Mouse (Mus musculus) hindbrain, embryonic 15.5 days (tissue): ENCODE measurements around the gene Tyk2. TPM values are rescaled to one million over a fixed set of nuclear protein-coding genes. Genes with fewer than 3 reads are reported as not detected.

Experiments
- ATAC-seq: fragments of 200-750 bp; cut with Nextera tagmentation; 2 replicates; pipeline ENCODE4 v1.8.0; 2017; ENCODE audit warnings: low read depth, moderate number of reproducible peaks, moderate TSS enrichment; ENCODE audit not compliant: low FRiP score
- H3K27ac ChIP-seq: fragments of 300-500 bp; sonication (generic); replicated peaks from 2 replicates; pipeline ENCODE4 v1.5.1; 2015; ENCODE audit warnings: mild to moderate bottlenecking, inconsistent platforms
- H3K27me3 ChIP-seq: fragments of 300-500 bp; sonication (generic); 2 replicates; pipeline ENCODE4 v1.6.1; 2015; ENCODE audit warnings: control low read depth, inconsistent platforms
- H3K36me3 ChIP-seq: fragments of 300-500 bp; sonication (generic); 2 replicates; pipeline ENCODE4 v1.6.1; 2015; ENCODE audit warnings: control low read depth, inconsistent platforms
- H3K4me1 ChIP-seq: fragments of 300-500 bp; sonication (generic); replicated peaks from 2 replicates; pipeline ENCODE4 v1.6.1; 2015; ENCODE audit warnings: control low read depth, inconsistent platforms
- H3K4me2 ChIP-seq: fragments of 300-500 bp; sonication (generic); 2 replicates; pipeline ENCODE4 v1.6.1; 2015; ENCODE audit warnings: moderate library complexity, mild to moderate bottlenecking, inconsistent platforms
- H3K4me3 ChIP-seq: fragments of 300-500 bp; sonication (generic); 2 replicates; pipeline ENCODE4 v1.5.1; 2015; ENCODE audit warnings: mild to moderate bottlenecking, inconsistent platforms
- H3K9ac ChIP-seq: fragments of 300-500 bp; sonication (generic); 2 replicates; pipeline ENCODE4 v1.6.1; 2015; ENCODE audit warnings: inconsistent platforms
- H3K9me3 ChIP-seq: fragments of 300-500 bp; sonication (generic); 2 replicates; pipeline ENCODE4 v1.6.1; 2016; ENCODE audit warnings: control low read depth, inconsistent platforms
- WGBS: fragments of 180-500 bp; shearing (Covaris S2); methylation state at CpG from one replicate; pipeline ENCODE4 v1.1.7; 2015; 5-methylcytosine and 5-hydroxymethylcytosine counted together
- polyA plus RNA-seq: library from polyadenylated mRNA; unstranded; fragments of >200 nt; fragmentation: Nextera tagmentation; extraction: Ambion mirVana; gene quantifications from 2 replicates; pipeline ENCODE4 v1.2.1, GENCODE M21; 2015

Tyk2 gene
- polyA plus RNA-seq, 1 experiment from 2014 or later, result 11.3 TPM

GRCm38 (mm10) chr9:21164072-21164471 is 33.0 kb upstream of the Tyk2 start:
- H3K36me3 ChIP-seq, result no peaks in the 10 kb centered on the region
- H3K27ac ChIP-seq, result no peak overlapping the region
- H3K9me3 ChIP-seq, result no peaks in the 10 kb centered on the region
- peak overlapping the region; percentile 59 for H3K4me2 ChIP-seq
- H3K9ac ChIP-seq, result no peak overlapping the region
- peaks cover 52% of the 10 kb centered on the region for H3K27me3 ChIP-seq
- under 1% methylated on average over 26 of the region's 26 CpGs for WGBS
- peak overlapping the region; percentile 49 for H3K4me3 ChIP-seq
- ATAC-seq, result no peak
- H3K4me1 ChIP-seq, result peaks cover 36% of the 10 kb centered on the region

- H3K9ac ChIP-seq, result no peak overlapping the region
- no peak overlapping the region for H3K27ac ChIP-seq
- H3K4me1 ChIP-seq, result peaks cover 36% of the 10 kb centered on the region
- H3K9me3 ChIP-seq, result no peaks in the 10 kb centered on the region
- no peak for ATAC-seq
- H3K4me3 ChIP-seq, result no peak overlapping the region
- peaks cover 52% of the 10 kb centered on the region for H3K27me3 ChIP-seq
- peak overlapping the region; percentile 59 for H3K4me2 ChIP-seq
- H3K36me3 ChIP-seq, result no peaks in the 10 kb centered on the region
- 39% methylated on average over 11 of the region's 11 CpGs for WGBS
Observed at GRCm38 (mm10) chr9:21163086-21164050, 32.3 kb upstream of the Tyk2 start.

DNA sequence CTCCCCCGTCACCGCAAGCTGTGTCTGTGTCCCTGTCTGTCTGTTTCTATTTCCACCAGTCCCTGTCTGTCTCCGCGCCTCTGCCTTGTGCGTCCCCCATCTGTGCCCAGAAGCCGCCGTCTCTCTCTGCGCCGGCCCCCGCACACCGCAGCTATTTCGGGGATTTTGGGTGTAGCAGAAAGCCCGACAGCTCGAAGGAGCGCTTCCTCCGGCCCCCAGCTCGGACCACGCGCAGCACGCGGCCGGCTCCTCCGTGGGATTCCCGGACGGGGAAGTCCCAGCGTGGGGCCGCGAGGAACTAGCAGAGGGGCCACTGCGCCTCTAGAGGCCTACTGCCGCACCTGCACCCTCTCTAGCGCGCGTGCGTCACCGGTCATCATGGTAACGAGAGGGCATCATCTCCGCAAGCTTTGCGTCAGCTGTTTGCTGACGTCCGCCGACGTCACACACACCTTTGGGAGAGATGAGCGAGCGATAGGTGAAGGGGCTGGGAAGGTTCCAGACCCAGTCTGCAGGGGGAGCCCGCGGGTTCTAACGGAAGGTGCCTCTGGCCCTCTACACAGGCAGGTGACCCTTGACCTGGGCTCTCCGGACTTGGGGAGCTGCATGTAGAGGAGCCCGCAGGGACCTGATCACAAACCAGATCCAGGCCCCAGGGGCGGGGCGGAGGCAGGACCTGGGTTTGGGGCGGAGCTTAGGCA is 30.3 kb upstream of the Tyk2 start:
- peak overlapping the region; percentile 56 for H3K9ac ChIP-seq
- H3K4me2 ChIP-seq, result peak overlapping the region; percentile 80
- H3K4me1 ChIP-seq, result peaks cover 27% of the 10 kb centered on the region
- peak overlapping the region; percentile 48 for H3K4me3 ChIP-seq
- peaks cover 40% of the 10 kb centered on the region for H3K27me3 ChIP-seq
- WGBS, result under 1% methylated on average over 52 of the region's 52 CpGs
- H3K36me3 ChIP-seq, result no peaks in the 10 kb centered on the region
- peak overlapping the region; percentile 20; the same call in 1 of the 2 replicates for H3K27ac ChIP-seq
- no peaks in the 10 kb centered on the region for H3K9me3 ChIP-seq
- ATAC-seq, result peak; percentile 47

DNA sequence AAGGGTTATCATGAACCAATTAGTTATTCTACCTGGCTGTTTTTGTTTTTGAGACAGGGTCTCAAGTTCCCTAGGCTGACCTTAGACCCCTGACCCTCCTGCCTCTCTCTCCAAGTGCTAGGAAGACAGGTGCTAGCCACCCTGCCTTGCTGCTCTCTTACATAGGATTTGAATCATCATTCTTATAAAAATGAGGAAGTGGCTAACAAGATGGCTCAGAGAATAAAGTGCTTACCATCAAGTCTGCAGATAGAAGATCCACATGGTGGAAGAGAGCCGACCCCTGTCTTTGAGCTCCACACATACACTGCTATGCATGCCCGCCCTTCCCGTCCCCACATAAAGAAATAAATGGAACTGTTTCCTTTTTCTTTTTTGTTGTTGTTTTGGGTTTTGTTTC is 23.7 kb upstream of the Tyk2 start:
- no peak overlapping the region for H3K4me2 ChIP-seq
- 94% methylated on average over 3 of the region's 3 CpGs for WGBS
- no peak for ATAC-seq

DNA sequence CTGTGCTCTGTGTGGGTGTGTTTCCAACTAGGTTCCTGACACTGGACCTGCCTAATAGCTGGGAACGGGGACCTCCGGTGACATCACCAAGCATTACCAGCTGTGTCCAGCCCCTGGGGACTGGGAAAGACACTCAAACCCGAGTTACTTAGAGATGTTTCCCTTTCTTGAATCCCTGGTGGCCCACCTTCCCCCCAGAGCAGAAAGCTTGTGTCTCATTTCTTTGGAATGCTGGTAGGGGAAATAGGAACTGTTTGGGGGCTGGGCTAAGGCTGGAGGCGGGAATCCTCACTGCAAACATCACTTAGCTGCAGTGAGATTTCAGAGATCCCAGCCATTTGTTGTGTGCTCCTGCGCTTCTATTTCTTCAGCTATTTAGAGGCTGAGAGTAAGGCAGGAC is 22.8 kb upstream of the Tyk2 start:
- Histone ChIP-seq H3K4me2 (peak overlapping the region; percentile 52), H3K36me3 (no peaks in the 10 kb centered on the region), H3K4me1 (peaks cover 15% of the 10 kb centered on the region), H3K27ac (no peak overlapping the region), H3K9ac (peak overlapping the region; percentile 5; the same call in 1 of the 2 replicates), H3K9me3 (no peaks in the 10 kb centered on the region), H3K27me3 (no peaks in the 10 kb centered on the region), H3K4me3 (peak overlapping the region; percentile 23; the same call in 1 of the 2 replicates)
- 20% methylated on average over 5 of the region's 5 CpGs for WGBS
- no peak for ATAC-seq

More for the DNA sequence above, 23.7 kb upstream of the Tyk2 start:
- H3K4me1 ChIP-seq, result peaks cover 10% of the 10 kb centered on the region
- no peak overlapping the region for H3K4me3 ChIP-seq
- no peaks in the 10 kb centered on the region for H3K9me3 ChIP-seq
- H3K36me3 ChIP-seq, result no peaks in the 10 kb centered on the region
- no peak overlapping the region for H3K9ac ChIP-seq
- H3K27ac ChIP-seq, result no peak overlapping the region
- no peaks in the 10 kb centered on the region for H3K27me3 ChIP-seq

DNA sequence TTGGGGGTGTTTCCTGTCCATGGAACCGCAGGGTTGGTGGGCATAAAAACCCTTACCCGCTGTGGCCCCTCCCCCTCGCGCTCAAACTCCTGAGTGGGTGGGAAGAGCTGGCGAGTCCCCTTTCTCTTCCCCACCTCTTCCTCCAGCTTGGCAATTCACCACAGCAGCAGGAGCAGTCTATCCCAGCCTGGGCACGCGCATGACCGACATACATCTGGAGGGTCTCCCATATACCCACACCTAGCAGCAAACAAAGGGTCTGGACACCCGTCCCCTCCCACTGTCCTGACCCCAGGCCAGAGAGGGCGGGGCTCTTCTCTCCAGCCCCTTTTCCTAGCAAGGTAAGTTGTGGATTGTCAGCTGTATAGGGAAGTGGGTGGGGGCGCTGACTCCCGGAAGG is 22.3 kb upstream of the Tyk2 start:
- Histone ChIP-seq H3K9ac (peak overlapping the region; percentile 5; the same call in 1 of the 2 replicates), H3K9me3 (no peaks in the 10 kb centered on the region), H3K27me3 (no peaks in the 10 kb centered on the region), H3K36me3 (no peaks in the 10 kb centered on the region), H3K27ac (no peak overlapping the region), H3K4me3 (peak overlapping the region; percentile 23), H3K4me1 (peaks cover 20% of the 10 kb centered on the region), H3K4me2 (peak overlapping the region; percentile 52)
- 9% methylated on average over 12 of the region's 12 CpGs for WGBS
- ATAC-seq, result no peak

- Histone ChIP-seq H3K9me3 (no peaks in the 10 kb centered on the region), H3K4me1 (peaks cover 26% of the 10 kb centered on the region), H3K27ac (no peak overlapping the region), H3K4me2 (peak overlapping the region; percentile 52), H3K4me3 (peak overlapping the region; percentile 23), H3K27me3 (no peaks in the 10 kb centered on the region), H3K36me3 (no peaks in the 10 kb centered on the region), H3K9ac (no peak overlapping the region)
- no peak for ATAC-seq
- 2% methylated on average over 11 of the region's 11 CpGs for WGBS
Observed at GRCm38 (mm10) chr9:21152715-21153114, 21.7 kb upstream of the Tyk2 start.

DNA sequence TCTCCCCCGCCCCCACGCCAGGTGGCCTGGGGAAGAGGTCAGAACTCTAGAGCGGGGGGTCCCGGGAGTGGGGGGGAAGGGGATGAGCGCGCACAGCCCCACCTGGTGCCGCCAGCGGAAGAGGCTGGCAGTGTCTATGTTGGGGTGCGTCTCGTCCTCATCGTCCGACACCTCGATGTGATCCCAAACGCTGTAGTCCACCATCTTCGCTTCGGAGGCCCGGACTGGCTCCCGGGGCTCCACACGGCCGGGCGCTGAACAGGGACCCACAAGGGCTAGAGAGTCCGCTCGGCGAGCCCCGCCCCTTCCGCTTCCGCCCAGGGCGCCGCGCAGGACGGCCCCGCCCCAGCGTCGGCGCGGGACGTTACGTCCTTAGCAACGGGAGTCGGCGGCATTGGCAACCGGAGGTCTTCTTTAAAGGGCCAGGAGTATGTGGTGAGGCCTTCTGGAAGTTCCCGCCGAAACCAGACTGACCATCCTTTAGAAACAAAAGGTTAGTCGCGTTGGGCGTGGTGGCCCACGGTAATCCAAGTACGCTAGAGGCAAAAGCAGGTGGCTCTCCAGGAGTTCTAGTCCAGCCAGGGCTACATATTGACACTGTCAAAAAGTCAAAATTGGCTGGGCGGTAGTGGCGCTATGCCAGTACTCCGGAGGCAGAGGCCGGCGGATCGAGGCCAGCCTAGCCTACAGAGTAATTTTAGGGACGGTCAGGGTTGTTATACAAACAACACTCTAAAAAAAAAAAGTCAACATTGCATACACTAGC is 18.8 kb upstream of the Tyk2 start, which contains the start of gene Cdc37:
Gene Cdc37 (minus strand): TSS at position 329 of the 766 bp plus-strand sequence.
- peak within 1 kb of the TSS; percentile 95 for H3K4me3 ChIP-seq
- 2% methylated on average over 56 of the region's 56 CpGs for WGBS
- H3K36me3 ChIP-seq, result no peaks in the 10 kb centered on the region
- H3K4me1 ChIP-seq, result peaks cover 43% of the 10 kb centered on the region
- no peaks in the 10 kb centered on the region for H3K27me3 ChIP-seq
- H3K27ac ChIP-seq, result peak within 1 kb of the TSS; percentile 78
- peak within 1 kb of the TSS; percentile 95 for H3K9ac ChIP-seq
- ATAC-seq, result peak; percentile 96
- H3K9me3 ChIP-seq, result no peaks in the 10 kb centered on the region
- peak within 1 kb of the TSS; percentile 94 for H3K4me2 ChIP-seq

DNA sequence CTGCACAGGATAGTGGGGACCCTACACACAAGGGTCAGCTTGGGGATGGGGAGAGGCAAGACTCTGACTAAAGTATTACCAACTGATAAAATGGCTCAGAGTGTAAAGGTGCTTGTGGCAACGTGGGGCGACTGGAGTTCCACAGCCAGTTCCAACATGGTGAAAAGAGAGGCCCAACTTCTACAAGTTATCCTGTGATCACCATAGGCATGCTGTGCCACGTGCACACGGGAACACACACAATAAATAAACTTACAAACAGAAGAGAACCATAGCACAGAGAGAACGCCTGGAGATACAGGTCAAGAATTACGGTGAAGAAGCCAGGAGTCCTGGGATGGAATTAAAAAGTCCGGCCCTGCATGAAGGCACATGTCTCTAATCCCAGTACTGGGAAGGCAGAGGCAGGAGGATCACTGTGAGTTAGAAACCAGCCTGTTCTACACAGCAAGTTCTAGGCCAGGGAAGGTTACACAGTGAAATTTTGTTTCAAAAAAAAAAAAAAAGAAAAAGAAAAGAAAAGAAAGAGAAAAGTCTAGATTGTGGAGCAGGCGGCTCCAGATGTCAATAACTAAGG is 18.1 kb upstream of the Tyk2 start:
- Histone ChIP-seq H3K27me3 (no peaks in the 10 kb centered on the region), H3K4me3 (peak overlapping the region; percentile 95), H3K4me2 (peak overlapping the region; percentile 94), H3K9ac (peak overlapping the region; percentile 95), H3K36me3 (peaks cover 7% of the 10 kb centered on the region), H3K9me3 (no peaks in the 10 kb centered on the region), H3K27ac (peak overlapping the region; percentile 78), H3K4me1 (peaks cover 43% of the 10 kb centered on the region)
- no peak; the same call in 1 of the 2 replicates for ATAC-seq
- 14% methylated on average over 8 of the region's 8 CpGs for WGBS

- Histone ChIP-seq H3K4me3 (peak overlapping the region; percentile 95), H3K4me2 (peak overlapping the region; percentile 94), H3K9me3 (no peaks in the 10 kb centered on the region)
Observed at GRCm38 (mm10) chr9:21148427-21148826, 17.4 kb upstream of the Tyk2 start.

GRCm38 (mm10) chr9:21146722-21147121 is 15.7 kb upstream of the Tyk2 start:
- no peak for ATAC-seq
- H3K4me2 ChIP-seq, result peak overlapping the region; percentile 7; the same call in 1 of the 2 replicates
- no peaks in the 10 kb centered on the region for H3K27me3 ChIP-seq
- H3K27ac ChIP-seq, result no peak overlapping the region
- no peak overlapping the region for H3K4me3 ChIP-seq
- H3K9me3 ChIP-seq, result no peaks in the 10 kb centered on the region
- peaks cover 37% of the 10 kb centered on the region for H3K4me1 ChIP-seq
- no peak overlapping the region for H3K9ac ChIP-seq
- peaks cover 20% of the 10 kb centered on the region for H3K36me3 ChIP-seq
- whole genome bisulfite sequencing, result 50% methylated on average over 10 of the region's 10 CpGs

More at GRCm38 (mm10) chr9:21148427-21148826, 17.4 kb upstream of the Tyk2 start:
- Histone ChIP-seq H3K36me3 (peaks cover 10% of the 10 kb centered on the region), H3K4me1 (peaks cover 42% of the 10 kb centered on the region), H3K27me3 (no peaks in the 10 kb centered on the region), H3K9ac (no peak overlapping the region; the same call in 1 of the 2 replicates), H3K27ac (no peak overlapping the region)
- ATAC-seq, result no peak
